Mouse (Mus musculus) c-Kit-positive CD71-positive TER-119-positive erythroid progenitor cells, embryonic 14.5 days (primary cell): ENCODE results near the gene Ncaph.
"Not testable (repeated sequence)": the region's sequence is repeated elsewhere in the genome, so short reads cannot be mapped to it uniquely, and the experiment has no call there.

Experiments
- DNase-seq: peaks from one replicate; pipeline ENCODE4 v3.0.0-alpha.2; 2013; ENCODE audit warnings: low spot score

Gene Ncaph

DNA sequence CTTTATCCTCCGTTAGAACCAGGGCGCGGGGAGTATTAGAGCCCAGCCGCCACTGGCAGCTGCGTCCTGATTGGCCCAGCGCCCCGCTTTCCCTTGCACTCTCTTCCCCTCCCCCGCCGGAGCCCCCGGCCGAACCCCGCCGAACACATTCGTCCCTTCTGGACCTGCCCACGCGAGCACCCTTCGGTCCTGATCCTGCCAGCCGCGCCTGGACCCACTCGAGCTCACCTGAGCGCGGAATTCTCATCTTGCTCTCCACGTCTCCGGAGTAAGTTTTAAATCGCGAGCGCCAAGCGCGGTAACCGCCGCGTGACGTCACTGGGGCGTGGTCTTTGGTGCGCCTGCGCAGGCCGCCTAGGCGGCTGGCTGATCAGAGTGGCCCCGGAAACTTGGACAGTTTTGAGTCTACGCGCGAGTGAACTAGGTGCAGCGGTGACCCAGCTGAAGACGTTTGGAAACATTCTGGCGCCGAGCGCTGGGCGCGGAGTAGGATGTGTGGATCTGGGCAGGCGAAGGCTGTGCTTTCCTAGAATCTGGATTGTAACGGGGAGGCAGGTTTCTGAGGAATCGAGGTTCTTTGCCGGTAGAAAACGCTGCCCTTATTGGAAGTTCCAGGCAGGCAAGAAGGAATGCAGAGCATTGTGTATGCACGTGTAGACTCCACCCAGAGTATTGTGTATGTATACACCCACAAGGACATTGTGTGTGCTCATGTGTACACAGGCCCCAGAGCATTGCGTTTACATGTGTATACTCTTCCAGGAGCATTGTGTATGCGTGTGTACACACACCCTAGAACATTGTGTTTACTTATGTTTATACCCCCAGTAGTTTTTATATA is at the start of gene Ncaph:
Ncaph (minus strand) TSS at position 334 of the 841 bp plus-strand sequence.
- peak; percentile 90 for DNase-seq

- DNase-seq: peak; percentile 79
Observed at GRCm38 (mm10) chr2:127182598-127183381, 49.0 kb upstream of the Ncaph start.

DNA sequence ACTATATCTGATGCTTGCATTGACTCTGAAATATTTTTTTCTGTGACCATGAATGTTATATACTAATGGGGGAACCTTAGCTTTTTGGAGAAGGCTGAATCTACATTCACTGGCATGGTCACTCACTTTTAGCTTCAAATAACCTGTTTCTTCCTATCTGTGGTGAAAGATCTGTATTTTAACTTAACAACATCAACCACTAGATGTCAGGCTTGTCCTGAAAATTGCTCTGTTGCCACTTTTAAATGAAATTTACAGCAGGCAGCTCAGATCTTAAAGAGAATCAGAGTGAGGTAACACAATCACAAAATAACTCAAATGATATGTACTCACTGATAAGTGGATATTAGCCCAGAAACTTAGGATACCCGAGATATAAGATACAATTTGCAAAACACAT is 32.5 kb upstream of the Ncaph start:
- DNase-seq: peak; percentile 26

DNA sequence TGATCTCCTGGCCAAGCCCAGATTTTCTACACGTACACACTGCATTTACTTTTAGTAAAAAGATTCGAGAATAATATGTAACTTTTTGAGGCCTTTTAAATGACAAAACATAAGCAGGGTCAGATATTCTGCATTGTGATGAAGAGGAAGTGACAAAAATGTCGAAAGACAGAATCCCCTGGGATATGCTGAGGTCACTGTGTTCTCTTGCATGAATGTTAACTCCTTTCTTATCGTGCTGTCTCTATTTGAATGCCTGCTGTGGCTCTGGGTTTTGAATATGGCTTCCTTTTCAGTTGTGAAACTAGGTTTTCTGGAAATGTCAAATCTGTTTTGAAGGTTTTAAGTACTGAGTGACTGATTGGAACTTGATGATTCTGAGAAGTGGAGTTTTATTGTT is 31.9 kb upstream of the Ncaph start:
- no peak for DNase-seq

DNA sequence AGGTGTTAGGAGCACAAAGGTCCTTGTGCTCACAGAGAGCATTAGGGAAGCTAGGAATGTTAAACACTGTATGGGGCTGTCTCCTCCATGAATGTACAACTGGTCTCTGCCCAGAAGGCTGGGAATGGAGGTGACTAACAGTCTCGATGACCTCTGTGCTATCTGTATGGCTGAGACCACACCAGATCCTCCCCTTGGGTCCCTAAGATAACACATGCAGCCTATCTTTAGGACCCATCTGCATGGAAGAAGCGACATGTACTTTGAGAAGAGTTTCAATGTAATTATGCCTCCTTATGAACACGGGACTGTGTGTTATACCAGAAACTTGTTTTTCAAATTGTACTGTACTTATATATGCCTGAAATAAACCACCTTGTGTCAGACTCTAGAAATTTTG is 11.9 kb upstream of the Ncaph start:
- DNase-seq: peak; percentile 40

DNA sequence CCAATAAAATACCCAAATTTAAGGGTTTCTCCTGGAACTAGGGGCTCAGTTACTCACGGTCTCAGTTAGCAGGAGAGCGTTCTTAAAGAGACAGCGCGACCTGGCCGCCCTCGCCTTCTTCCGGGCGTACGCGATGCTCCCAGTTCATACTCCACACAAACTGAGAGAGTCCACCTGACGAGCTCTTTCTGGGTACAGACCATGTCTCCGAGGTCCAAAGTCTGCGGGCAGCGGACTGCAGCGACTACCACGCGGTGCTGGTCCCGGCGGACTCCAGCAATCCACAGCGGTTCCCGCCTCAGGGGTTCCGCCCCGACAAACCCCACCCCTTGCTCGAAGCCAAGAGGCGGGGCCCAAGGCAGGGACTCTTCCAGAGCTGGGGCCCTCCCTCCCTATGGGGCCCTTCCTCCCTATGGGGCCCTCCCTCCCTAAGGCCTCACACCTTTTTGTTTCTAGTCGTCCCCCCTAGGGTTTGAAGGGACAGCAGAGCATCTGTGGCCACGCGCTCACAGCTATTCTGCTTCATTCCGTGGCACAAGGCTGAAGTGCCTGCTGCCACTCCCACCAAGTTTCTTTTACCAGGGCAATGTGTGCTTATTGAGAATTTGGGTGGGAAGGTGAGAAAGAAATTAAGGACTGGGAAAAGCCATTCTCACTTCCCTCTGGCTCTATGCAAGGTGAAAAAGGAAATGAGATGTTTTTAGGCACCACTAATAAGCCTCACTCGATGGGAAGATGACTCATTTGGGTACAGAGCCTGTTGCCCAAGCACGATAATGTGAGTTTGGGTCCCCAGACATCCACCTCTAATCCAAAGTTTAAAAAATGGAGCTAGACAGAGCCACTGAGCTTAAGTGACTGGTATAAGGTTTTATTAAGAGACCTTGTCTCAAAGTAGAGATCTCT is 9.7 kb upstream of the Ncaph start, which contains the start of gene Itpripl1:
Itpripl1 (minus strand) TSS at position 285 of the 906 bp plus-strand sequence.
- peak; percentile 88 for DNase-seq

GRCm38 (mm10) chr2:127142577-127143157 is 8.9 kb upstream of the Ncaph start:
- no peak for DNase-seq

DNA sequence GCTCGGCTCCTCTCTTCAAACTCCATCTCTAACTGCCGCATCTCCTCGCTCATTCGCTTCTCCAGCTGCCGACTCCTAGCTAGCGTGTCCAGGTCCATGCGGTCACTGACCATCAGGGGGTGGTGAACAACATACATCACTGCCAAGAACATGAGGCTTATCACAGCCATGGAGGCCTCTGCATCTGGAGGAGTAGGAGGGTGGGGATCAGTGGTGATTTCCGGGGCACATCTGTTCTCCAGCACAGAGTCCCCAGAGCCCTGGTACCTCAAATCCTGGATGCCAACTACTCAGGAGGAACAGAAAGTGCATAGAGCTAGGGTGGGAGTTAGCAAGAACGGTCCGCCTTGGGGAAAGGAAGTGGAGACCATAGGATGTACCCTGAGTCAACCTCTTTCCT is 8.3 kb upstream of the Ncaph start:
- peak; percentile 16 for DNase-seq

- no peak for DNase-seq
Observed at GRCm38 (mm10) chr2:127140011-127140410, 6.3 kb upstream of the Ncaph start.

- DNase-seq: no peak
Observed at GRCm38 (mm10) chr2:127139605-127140004, 5.9 kb upstream of the Ncaph start.

DNA sequence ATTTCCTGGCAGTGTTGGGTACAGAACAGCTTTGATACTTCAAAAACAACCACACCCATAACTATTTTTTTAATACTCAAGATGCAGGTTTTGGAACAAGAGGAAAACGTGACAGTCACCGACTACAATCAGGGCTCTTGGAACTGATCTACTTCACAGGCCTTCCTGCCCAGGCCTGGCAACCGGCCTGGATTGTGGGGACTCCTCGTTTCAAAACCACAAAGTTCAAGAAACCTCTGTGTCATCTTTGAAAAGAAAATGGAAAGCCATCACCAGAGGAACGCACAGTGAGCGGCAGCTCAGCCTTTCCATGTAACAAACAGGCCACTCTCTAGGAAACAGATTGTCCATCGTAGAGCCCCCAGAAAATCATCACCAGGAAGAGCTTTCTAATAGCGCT is 5.3 kb upstream of the Ncaph start:
- DNase-seq: no peak

- DNase-seq: no peak
Observed at GRCm38 (mm10) chr2:127138449-127138848, 4.7 kb upstream of the Ncaph start.

DNA sequence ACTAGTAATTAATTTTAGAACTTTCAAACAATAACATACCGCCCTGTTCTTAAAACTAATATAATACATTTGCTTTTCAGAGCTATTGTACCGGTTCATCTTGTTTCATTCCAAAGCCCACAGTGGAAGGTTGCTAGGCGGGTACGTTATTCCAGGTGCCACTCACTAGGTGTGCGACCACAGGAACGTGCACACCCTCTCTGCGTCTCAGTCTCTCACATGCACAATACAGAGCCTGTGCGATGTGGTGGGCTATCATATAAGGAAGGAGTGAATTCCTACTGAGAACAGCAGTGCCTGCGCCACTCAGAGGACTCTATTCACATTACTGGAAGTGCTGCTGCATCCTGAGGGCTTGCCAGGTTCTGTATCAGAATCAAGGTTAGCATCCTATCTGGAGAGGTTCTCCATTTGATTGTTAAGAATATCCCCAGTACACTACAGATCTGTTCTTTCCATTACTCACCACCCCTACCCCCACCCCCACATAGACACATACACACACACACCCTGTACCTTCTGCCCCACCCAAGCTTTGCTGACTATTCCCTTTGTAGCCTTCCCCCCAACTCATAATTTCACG is 4.2 kb upstream of the Ncaph start:
- DNase-seq: no peak

DNA sequence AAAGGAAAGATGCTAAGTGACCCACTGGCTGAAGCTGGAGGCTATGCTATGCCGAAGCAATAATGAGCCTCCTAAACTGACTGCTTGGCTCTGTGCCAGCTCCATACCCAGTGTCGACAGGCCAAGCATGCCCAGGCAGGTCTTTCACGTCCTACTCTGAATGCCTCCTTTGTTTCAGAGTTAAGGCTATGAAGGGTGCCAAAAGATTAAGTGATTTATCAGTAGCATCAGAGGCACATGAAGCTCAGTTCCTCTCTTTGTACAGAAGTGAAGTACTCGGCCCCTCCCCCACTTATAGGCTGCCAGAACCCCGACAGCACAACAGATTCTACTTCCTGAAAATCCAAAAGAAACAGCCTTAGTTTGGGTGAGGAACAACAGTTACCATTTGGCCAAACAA is 3.2 kb upstream of the Ncaph start:
- DNase-seq: peak; percentile 21

DNA sequence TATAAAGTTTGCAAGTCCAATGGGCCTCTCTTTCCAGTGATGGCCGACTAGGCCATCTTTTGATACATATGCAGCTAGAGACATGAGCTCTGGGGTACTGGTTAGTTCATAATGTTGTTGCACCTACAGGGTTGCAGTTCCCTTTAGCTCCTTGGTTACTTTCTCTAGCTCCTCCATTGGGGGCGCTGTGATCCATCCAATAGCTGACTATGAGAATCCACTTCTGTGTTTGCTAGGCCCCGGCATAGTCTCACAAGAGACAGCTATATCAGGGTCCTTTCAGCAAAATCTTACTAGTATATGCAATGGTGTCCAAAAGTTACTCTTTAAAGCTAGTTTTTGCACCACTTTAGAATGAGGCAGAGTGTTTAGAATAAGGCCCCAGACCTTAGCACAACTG is 1.5 kb upstream of the Ncaph start:
- not testable (repeated sequence) for DNase-seq

- no peak for DNase-seq
Observed at GRCm38 (mm10) chr2:127131353-127131752, 2.4 kb downstream of the Ncaph start.

DNA sequence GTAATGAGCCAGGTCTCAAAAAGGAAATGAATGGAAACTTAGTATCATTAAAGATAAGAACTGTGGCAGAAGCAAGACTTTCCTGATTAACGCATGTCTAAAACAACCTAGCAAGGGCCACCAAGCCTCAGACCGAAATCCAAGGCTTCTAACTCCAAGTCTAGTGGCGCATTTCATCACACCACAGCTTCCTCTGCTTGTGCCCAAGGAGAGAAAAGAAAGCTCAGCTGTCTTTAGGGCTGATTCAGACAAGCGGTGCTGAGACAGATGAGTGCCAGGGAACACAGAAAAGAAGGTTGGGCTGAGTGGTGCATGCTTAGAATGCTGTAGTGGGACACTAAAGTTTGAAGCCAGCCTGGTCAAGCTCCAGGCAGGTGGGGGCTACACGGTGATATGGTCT is 4.8 kb downstream of the Ncaph start:
- DNase-seq: no peak

DNA sequence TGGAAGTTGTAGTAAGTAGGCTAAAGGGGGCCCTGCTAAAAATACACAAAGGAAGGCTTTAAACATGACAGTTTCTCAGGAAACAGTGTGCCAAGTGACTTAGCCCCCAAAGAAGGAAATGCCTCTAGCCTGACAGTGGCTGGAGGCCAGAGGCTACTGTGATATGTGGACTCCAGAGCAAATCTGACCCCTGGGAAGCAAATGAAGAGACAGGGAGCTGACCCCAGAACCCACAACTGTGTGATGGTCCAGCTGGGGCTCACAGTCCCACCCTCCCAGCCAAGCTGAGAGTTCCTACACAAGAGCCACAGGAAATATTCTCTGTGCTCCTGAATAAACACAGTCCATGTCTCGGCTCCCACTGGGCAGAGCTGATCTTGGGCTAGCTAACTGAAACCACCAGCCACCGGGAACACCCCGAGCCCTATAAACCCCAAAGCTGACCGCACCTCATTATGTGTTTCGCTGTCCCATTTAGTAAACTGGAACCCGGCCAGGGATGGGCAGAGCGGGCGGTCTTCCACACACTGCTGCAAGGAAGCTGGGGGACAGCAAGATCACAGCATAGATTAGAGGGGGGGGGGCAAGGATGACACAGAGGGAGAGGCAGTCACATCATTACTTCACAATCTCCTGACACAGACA is 12.0 kb downstream of the Ncaph start:
- DNase-seq: no peak

GRCm38 (mm10) chr2:127108986-127109385 is 24.8 kb downstream of the Ncaph start:
- no peak for DNase-seq

DNA sequence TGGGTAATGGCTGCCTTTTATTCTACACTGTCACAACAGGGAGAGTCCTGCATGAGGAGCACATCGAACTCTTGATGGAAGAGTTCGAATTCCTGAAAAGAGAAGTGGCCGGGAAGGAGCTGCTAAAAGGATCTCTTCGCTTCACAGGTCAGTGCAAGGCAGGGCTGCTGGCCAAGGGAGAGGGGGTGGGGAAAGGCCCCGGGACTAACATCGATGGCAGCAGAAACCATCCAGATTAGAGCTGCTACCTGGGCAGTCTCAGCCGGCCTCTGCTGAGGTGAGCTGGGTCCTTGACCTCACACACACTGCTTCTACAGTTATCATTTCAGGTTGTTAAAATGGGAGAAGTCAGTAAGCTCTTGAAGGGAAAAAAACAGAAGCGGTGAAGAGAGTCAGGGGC is 41.8 kb downstream of the Ncaph start:
- no peak for DNase-seq

DNA sequence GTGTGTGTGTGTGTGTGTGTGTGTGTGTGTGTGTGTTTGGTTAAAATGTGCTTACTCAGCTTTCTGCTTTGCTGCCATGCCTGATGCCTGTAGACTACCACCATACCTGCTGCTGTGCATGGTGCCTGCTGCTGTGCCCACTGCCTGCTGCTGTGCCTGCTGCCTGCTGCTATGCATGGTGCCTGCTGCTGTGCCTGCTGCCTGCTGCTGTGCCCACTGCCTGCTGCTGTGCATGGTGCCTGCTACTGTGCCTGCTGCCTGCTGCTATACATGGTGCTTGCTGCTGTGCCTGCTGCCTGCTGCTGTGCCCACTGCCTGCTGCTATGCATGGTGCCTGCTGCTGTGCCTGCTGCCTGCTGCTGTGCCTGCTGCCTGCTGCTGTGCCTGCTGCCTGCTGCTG is 43.6 kb downstream of the Ncaph start:
- not testable (repeated sequence) for DNase-seq
